Mouse (Mus musculus): ENCODE data around the gene BC030867.

The BC030867 gene

DNA sequence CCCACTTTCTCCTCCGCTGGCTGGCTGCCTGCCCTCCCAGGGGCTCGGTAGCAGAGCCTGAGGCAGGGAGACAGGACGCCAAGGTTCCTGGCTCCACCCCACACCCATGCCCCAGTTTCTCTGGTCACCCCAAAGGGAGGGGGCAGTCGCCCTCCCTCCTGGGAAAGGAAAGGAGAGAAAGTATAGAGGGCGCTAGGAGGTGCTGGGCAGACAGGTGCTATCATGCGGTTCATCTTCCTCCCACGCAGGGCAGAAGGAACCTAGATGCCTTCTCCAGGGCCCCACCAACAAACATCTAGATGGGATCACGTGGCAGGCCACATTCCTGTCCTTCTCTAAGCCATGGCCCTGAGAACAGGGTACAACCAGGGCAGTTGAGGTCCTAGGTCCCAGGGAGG, 26.7 kb upstream of the BC030867 start:
- peak; percentile 88 for DNase-seq

DNA sequence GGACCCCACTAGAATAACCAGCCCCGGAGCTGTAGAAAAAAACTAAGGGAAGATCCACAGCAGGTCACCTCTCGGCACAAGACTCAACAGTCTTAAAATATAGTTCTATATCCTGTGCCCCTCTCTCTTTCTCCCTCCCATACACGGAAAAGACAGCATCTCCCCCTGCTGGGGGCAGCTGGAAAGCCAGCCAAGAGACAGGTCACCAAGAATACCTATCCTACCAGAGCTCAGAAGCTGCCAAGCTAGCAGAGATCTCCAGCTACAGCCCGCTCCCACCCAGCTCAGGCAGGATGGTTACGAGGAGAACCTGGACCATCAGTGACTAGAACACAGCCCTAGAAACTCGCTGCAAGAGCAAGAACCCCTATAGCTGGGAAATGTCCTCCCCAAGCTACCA, 25.5 kb upstream of the BC030867 start:
- DNase-seq, result peak; percentile 85

DNA sequence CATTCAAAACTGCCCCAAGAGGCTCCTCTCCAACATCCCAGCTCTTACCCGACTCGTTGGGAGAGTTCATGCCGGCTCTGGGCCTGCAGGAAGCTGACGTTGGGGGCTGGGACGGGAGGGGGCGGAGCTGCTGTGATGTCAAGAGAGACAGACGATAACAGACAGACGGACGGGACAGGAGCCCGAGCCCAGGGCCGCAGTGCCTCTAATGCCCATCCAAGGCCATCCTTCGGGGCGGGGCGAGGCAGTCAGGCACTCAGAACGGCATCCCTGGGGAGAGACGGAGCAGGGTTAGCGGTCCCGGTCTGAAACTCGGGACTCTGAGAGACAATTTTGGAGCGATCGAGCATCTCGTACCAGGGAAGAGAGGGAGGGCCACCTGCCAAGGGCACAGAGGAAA, 24.0 kb upstream of the BC030867 start:
- peak; percentile 40 for DNase-seq

DNA sequence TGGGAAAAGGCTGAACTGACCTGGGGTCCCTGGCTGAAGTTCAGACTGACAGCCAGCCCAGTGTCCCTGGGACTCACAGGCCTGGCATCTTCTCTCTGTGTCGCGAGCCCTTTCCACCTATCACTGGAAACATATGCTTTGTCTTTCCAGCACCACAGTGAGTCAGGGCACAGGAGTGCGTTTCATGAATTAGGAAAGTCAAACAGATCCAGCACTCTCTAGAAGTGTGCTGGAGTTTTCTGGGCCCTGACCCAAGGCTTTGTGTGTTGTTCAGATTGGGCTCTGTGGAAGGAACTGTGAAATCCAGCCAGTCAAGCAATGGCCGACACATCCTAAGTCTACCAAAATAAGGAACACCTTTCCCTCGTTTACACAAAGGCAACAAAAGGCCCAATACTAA, 23.5 kb upstream of the BC030867 start:
- DNase-seq, result no peak

DNA sequence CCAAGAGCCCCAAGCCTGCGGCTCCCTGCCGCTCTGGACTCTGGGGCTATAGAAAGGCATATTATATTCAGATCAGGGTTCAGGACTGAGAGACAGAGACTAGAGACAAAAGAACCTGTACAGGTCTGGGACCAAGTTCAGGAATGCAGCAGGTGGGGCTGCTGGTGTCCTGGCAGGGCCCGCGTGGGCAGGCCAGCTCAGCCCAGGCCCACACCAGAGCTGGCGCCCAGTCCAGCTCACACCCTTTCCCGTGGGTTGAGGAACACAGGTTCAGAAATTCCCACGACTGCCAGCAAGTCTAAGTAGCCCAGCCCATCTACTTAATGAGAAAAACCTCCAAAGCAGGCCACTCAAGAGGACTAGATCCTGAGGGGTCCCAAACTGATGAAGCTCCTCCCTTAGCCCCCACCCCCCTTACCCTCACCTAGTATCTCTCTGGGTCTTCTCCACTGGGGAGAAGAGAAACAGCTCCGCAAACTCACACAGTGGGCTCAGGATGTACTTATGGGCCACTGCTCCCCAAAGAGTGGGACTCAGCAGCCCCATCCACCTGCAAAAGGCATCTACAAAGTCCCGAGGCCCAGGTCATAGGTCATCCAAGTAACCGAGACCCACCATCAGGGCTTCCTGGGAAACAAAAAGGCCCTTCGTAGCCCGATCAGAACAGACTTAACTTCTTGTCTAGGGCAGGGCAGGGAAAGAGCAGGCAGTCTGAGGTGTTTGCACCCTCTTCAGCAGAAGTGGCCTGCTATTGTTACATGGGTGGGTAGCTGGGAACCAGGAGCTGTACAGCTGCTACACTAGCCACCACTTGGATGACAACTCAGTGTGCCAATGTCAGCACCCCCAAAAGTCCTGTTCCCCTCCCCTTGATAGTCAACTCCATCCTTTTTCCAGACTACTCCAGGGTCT, 22.4 kb upstream of the BC030867 start:
- DNase-seq, result no peak

DNA sequence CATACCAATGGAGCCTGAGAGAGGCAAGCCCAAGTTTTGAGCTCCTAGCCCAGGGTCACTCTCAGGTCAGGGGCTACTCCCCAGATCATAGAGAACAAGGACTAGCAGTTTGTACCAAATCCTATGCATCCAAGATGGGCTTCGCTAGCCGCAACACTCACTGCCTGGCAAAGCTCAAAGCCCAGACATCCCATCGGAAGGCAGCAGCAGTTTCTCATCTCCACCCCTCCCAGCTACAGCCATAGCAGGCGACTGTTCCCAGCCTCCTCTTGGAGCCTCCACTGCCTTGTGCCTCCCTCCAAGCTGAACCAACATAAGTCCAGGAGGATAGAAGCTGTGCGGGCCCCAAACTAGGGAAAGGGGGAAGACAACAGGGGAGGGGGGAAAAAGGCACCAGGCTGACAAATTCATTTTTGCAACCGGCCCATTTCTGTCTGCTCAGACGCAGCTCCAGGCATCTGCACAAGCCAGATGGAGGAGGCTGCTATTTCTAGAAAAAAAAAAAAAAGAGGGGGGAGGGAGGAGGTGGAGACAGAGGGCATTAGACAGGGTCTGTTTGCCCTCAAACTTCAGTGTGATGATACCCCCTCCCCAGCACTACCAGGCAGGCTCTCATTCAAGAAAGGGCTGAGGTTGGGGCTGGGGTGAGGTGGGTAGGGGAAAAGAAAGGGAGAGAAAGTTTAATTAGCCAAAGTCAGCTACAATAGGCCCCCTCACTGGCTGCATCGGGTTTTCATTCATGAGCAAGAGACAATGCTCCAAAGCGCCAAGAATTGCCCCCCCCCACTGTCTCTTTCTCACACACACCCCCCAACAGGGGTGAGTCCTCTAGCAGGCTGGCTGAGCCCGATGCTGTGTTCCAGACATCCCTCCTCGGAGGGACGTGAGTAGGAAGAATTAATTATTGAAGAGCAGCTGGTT, 21.2 kb upstream of the BC030867 start:
- DNase-seq, result peak; percentile 72

DNA sequence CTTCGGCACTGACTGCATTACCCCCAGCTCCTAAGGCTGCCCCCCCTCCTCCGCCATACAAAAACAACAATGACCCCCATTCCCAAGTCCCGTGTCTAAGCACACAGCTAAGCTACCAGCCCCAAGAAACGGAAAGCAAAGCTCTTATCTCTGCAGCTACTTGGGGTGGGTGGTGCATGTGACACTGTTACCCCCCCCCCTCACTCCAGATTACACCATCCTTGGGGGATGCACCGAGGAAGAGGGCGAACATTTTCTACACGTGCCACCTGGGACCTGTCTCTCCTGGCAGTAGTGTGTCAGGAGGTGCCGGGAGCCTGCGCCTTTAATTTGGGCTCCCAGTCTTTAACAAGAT, 20.5 kb upstream of the BC030867 start:
- DNase-seq, result no peak

DNA sequence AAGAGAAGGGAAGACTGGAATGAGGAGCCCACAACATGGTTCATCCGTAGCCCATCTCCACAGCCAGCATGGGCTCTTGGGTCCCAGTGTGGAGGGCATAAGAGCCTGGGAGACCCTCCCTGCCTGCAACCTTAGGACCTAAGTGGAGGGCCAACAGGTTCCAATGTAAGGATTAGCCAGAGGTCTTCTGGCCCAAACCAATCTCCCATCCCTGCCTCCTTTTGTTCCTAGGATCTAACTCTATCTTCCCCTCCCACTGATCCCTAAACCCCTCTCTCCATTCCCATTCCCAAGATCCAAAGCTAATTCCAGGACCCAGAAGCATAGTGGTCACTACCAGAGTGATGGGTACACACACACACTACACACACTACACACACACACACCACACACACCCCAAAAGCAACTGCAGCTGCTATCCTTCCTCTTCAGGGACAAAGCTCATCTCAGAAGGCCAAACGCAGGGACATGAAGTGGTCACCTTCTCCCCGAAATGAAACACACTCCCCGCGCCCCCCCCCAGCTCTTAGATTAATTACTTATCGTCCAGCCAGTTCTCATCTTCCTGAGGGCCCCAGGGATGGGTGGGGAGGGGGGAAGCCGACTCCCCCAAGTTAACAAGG, 19.9 kb upstream of the BC030867 start:
- DNase-seq, result peak; percentile 25

DNA sequence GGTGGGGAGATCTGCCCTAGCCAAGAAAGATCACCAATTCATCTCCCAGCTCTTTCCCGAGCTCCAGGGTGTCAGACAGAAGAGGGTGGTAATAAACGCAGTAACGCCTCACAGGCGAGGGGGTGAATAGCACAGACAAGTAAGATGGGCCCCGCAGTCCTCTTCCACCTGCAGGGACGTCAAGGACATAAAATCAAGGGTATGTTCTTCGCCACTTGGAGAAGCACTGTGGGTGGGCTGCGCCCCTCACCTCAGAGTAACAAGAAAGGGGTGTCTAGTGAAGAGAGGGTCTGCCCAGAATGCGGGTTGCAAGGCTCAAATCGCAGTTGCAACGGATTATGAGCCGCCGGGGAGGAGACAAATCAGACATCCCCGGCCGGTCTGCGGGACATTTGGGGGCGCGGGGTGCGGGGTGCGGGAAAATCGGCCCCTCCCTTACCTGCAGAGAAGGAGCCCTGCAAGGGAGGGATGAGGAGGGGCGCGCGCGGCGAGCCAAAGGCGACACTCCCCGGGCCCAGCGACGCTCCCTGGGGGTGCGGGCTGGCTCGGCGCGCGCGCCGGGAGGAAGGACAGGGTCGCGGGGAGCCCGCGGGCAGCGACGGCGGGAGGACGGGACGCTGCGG, 19.2 kb upstream of the BC030867 start:
- peak; percentile 49 for DNase-seq

DNA sequence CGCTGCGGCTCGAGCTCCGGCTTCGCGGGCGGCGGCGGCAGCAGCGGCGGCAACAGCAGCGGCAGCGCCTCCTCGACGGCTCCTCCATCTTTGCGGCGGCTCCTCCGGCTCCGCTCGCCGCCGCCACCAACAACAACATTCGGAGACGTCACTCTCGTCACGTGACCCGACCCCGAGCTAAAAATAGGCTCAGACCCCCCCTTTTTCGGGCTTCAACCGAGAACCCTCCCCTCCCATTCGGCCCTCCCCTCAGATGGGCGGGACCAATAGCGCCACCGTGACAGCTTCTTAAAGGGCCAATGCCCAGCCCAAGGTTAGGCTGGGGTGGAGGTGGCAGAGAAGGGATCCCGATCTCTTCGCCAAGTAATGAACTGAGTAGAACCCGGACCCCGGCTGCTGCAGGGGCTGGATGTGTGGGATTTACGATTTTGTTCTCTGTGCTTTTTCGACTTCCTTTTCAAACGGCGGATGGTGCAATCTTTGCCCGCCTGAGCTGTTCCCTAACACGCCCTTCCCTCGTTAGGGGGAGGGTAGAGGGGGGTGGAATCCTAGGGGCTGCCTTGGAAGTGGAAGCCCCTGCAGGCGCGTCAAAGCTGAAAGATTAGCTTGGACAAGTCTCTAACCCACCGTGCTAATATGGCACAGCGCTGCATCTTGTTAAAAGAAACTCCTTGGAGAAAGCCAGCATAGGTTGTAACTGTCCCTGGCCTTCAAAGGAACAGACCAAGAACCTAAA, 18.5 kb upstream of the BC030867 start, which contains the start of gene Hdac5:
Gene Hdac5, minus strand, starts transcription at position 161 of the 736 bp plus-strand sequence.
- peak; percentile 99 for DNase-seq

DNA sequence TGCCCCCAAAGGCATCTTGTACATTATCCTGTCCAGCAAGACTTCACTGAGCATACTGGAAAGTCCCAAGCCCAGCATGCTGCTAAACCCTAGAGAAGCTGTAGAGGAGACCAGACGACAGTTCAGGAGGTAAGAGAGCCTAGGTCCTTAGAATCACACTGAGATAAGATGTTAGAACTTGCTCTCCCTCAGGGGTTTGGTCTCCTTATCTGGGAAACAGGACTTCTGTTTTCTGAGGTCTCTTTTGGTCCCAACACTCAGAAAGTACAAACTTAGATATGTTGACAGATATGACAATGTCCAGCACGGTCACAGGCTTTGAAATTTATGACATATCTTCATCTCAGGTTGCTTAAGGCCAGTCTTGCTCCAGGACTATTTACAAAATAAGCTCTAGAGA, 12.7 kb upstream of the BC030867 start:
- no peak for DNase-seq

DNA sequence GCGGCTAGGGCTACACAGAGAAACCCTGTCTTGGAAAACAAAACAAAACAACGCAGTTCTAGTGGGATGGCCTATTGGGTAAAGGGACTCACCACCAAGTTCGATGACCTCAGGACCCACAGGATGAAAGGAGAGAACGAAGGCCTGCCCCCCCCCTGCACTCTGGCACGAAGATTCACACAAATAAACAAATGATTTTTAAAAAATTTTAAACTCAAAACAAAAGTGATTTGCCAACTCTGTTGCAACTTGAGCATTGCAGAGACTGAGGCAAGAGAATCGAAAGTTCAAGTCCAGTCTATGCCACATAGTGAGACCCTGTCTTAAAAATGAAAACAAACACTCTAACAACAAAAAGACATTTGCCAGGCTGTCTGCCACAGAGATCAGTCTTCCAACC, 8.0 kb upstream of the BC030867 start:
- DNase-seq, result no peak

DNA sequence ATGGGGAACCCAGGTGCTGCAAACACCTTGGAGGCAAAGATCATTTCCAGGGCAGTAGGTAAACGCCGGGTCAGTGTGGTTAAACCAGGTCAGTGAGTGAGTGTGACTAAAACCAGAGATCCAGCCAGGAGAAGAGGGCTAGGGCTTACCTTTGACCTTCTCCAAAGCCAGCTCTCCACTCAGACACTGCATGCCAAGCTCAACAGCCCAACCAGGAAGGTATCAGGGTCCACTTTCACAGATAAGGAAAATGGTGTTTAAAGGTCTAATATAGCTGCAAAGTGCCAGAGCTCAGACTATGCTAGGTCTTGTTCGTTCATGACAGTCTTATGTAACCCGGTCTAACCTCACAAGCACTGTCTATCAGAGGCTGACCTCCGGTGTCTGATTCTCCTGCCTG, 7.4 kb upstream of the BC030867 start:
- DNase-seq, result no peak

DNA sequence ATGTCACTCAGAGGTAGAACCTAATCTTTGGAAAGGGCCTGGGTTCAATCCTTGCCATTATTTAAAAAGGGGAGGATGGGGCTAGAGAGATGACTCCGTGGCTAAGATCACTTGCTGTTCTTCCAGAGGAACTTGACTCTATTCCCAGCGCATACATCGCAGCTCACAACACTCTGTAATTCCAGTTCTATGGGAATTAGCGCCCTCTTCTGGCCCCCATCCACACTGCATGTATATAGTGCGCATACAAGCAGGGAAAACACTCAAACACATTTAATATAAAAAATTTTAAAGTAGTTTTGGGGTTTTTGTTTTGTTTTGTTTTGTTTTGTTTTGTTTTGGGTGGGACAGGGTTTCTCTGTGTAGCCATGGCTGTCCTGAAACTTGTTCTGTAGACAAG, 6.8 kb upstream of the BC030867 start:
- DNase-seq, result no peak

DNA sequence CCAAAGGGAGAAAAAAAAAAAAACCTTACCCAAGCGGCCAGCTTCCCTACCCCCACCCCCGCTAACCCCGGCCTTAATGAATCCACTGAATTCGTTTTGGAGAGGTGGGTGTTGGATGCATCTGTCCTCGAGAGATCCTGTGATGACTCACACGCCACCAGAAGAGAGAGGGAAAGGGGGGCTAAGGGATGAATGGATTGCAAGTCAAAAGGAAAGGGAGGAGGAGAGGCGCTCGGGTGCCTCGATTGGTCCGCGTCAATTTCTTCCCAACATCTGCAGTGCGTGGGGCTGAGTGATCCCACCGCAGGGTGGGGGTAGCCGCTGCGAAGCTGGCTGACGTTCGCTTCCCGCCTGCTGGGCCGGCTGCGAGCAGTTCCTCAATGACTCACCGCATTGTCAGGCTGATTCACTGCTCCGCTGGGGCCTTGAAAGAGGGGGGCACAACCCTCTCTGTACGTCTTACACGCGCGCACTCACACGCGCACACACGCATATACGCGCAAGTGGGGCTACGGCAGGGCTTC, 3.7 kb upstream of the BC030867 start:
- peak; percentile 78 for DNase-seq

DNA sequence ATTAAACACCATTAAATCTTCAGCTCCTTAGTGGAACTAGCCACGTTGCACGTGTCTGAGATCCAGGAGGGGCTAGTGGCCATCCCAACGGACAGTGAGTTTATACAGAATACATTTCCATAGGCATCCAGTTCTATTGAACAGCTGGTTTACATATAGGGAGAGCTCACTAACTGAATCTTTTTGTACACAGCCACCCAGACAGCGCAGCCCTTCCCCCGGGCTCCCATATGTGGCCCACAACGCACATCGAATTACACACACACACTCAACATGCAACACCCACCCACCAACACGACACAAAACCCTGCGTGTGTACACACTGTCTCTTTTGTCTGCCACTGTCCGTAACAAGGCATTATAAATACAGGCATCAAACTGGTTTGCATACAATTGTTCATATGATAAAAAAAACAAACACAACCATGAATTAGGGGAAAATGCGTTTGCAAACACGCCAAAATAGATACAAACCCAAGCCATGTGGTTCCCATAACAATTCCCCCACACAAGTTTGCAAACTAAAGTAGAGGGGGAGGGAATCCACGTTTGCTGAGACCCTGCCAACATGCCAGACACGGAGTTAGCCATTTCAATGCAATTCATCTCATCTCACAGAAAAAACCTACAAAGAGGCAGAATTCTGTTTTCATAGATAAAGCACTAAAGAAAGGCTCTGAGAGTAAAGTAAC, 3.0 kb upstream of the BC030867 start:
- DNase-seq, result no peak

DNA sequence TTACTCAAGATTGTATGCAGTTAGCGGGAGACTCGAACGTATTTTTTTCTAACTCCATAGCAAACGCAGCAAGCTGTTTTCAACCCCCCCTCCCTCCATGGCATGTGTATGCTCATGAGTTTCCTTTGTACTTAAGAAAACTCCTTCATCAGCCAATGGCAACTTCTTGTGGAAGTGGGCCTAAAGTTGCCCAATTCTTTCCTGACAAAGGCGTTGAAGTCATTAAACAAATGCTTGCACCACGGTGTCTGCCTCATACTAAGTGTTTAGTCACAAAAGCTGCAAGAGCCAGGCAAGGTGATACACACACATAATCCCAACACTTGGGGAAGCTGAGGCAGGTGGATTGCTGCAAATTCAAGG, 2.4 kb upstream of the BC030867 start:
- no peak for DNase-seq

DNA sequence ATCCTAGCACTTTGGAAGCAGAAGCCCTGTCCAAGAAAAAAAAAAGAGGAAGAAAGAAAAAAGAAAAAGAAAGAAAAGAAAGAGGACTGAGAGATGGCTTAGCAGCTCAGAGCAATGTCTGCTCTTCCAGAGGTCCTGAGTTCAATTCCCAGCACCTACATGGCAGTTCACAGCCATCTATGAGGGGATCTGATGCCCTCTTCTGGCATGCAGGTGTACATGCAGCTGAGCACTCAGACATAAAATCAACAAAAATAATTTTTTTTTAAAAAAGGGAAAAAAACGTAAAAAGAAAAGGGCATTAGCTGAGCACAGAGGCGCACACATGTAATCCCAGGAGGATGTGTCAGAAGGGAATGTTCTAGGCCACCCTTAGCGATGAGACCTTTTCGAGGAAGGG, 1.8 kb upstream of the BC030867 start:
- no peak for DNase-seq

DNA sequence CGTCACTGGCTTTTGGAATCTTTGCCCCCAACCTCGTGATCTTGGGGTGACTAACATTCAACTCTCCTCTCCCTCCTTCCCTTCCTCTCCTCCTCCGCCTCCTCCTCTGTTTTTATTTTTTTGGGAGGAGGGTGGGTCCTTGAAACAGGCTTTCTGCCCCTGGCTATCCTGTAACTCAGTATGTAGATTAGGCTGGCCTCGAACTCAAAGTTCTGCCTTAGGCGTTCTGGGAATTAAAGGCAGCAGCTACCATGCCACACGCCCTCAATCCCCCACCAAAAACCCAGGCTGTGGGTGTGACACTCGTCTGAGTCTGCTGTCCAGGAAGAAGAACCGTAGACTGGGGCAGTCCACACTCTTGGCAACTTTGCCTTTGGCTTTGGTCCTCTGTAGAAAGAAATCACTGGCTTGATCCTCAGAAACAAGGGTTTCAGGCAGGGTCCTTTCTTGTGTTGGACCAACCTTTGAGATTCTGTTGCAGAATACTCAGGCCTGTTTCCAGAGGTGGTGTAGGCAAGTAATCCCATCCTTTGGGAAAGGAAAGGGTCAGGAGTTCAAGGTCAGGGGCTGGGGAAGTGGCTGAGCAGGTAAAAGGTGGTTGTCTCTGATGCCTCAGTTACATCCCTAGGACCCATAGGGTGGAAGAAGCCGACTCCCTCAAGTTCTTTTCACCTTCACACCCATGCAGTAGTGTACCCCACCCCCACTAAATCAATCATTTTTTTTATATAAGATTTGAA, 839 bp downstream of the BC030867 start:
- no peak for DNase-seq

DNA sequence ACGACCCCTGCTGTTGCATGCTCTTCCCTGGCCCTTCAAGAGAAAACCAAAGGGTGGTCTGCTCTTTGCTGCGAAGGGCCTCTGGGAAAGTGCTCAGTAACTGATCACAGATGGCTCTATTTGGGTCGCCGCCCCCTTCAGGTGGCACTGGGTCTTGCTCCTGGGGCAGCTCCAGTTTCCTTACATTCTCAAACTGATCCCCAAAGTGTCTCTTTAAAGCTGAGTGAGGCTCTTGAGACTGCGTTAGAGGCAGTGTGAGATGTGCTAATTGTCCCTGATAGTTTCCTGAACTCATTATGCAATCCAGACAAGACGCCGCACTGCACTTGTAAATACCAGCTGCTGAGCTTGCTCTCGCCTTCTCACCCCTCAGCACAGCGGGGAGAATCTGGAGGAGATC, 8.8 kb downstream of the BC030867 start:
- peak; percentile 65 for DNase-seq

DNA sequence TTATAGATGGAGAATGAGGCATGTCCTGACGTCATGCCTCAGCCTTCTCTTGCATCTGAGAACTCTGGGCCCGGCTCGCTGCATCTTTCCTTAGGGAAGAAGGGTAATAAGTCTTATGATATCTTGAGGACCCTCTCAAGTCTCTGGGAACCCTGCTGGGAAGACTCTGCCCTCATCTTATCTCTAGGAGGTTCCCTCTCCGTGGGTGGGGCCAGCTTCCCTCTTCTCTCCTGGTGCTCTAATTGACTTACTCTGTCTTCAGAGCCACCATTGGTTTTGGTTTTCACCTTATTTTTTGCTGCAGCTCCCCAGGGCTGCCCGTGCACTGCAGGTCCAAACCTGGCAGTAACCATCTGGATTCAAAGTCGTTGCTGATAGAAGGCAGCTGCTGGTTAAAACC, 9.4 kb downstream of the BC030867 start:
- DNase-seq, result no peak

Data from retina, postnatal 1 day (tissue).